8 mouse cellular contexts compared by ENCODE assay signal in the genomic region with DNA sequence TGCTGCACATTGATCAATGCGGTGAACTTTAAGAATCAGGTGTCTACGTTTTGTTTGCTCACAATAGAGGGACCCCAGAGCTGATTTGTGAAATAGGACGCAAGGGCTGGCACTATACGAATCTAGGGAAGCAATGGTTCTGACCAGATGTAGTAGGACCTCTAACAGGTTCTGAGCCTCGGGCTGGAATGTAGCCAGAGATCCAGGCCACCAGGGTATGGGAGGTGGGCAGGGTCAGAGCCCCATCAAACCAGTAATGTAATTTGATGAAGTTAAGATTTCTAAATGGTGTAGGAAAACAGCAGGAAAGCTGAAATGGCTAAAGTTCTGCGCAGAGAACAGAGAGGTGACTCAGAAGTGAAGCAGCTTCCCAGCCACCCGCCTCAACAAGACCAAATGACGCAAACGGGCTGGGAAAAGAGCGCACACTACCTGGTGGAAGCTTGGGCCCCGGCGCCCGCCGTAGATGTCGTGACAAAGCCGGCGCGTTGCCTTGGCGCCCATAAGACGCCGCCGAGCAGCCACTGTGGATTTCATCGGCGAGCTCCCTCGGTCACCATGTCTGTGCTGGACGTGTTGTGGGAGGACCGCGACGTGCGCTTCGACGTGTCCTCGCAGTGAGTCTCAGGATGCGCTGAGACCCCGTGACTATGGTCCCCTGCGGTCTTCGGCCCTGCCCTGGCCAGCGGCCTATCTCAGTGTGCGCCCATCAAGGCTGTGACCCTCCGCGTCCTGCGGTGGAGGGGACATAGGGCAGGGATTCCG. TPM values are rescaled to one million over a fixed set of nuclear protein-coding genes. Genes with fewer than 3 reads are reported as not detected.
DNase-seq lines count a peak whose midpoint lies in the region; ATAC-seq lines count a peak whose summit lies in the region.

A gene (plus strand): TSS at position 446 of the 765 bp plus-strand sequence.

- peaks cover 11% of the 10 kb centered on the region for H3K4me1 ChIP-seq in hindbrain, embryonic 13.5 days (replicated peaks)

- ATAC-seq in hindbrain, embryonic 13.5 days (ENCODE audit: low FRiP score) = peak; percentile 93

- peak within 1 kb of the TSS; percentile 82 for H3K9ac ChIP-seq in hindbrain, embryonic 13.5 days

- WGBS in hindbrain, embryonic 13.5 days = 4% methylated on average over 43 of the region's 43 CpGs

- peak within 1 kb of the TSS; percentile 63 for H3K4me2 ChIP-seq in hindbrain, embryonic 13.5 days

- no peaks in the 10 kb centered on the region for H3K27me3 ChIP-seq in hindbrain, embryonic 13.5 days

- H3K27ac ChIP-seq in hindbrain, embryonic 13.5 days = peak within 1 kb of the TSS; percentile 40; the same call in 1 of the 2 replicates

- H3K9me3 ChIP-seq in hindbrain, embryonic 13.5 days = no peaks in the 10 kb centered on the region

- H3K4me3 ChIP-seq in hindbrain, embryonic 13.5 days = peak within 1 kb of the TSS; percentile 71

- peak; percentile 93 for DNase-seq in Muller cell, postnatal 12 days (ENCODE audit: inconsistent ontology term)
- DNase-seq in cerebellum, adult 9-10 months = peak; percentile 92
- DNase-seq in frontal cortex, postnatal 10 days (ENCODE audit: low spot score in 2 of 2) = peak; percentile 90 to 91
- peak; percentile 93 for DNase-seq in layer of hippocampus, postnatal 36 days
- DNase-seq in lung, postnatal 36 days = peak; percentile 95
- peak; percentile 95 for DNase-seq in retina, postnatal 1 day
- peak; percentile 90 to 93 for DNase-seq in urinary bladder, adult 18-20 months (ENCODE audit: low spot score in 2 of 2)

- H3K36me3 ChIP-seq in hindbrain, embryonic 13.5 days = 0 out of 2 replicates have a peak, but pooled peaks cover 14% of the 10 kb centered on the region

RNA-seq across cellular contexts. Expression of the gene that starts here (rescaled TPM):
- 23.5 and 28.1 TPM in 2 replicates for polyA plus RNA-seq in hindbrain, embryonic 13.5 days (2015; fragmentation: Nextera tagmentation; extraction: Ambion mirVana)
- 10 to 100 TPM; 24.7 to 25.7 TPM for total RNA-seq in layer of hippocampus, postnatal 36 days (2021)

Comparison
In these comparisons a context has a peak if more than half of its experiments do, and no peak if none do; other contexts are left out.
1. Peak in every context shown above with its lines: DNase-seq, ATAC-seq, H3K4me3 ChIP-seq and H3K27ac ChIP-seq.